Mouse (Mus musculus): ENCODE data around the gene Inpp5d. TPM values are rescaled to one million over a fixed set of nuclear protein-coding genes. Genes with fewer than 3 reads are reported as not detected.
A peak's percentile ranks its signal among the peaks of the same experiment; 100 is the strongest.

The Inpp5d gene
- polyA plus RNA-seq, 1 experiment = 86.5 TPM

DNA sequence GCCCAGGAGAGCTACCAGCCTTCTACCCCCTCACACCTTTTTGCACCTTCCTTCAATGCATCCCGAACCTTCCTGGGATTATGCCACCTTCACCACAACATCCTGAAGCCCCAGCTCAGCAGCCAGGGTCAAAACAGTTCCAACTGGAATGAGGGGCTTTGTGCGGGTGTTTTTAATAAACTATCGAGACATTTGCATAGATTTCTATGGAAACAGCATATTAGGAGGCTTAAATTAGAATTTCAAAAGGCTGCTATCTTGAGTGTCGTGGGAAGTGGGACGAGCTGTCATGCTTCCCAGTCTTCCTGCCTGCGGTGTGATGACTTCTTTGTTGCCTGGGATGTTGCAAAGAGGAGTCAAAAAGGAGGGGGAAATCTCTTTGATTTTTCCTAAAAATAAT is 88.9 kb downstream of the Inpp5d start:
- H3K4me1 ChIP-seq (ENCODE audit: control insufficient read depth, insufficient read depth, low read length) = no peaks in the 10 kb centered on the region
- TF ChIP-seq POLR2A (IDR thresholded peaks at IDR 0.05; ENCODE audit: borderline replicate concordance, extremely low read depth, low read depth, low read length) (no peak), CTCF (IDR thresholded peaks at IDR 0.05; ENCODE audit: insufficient read depth, low read length) (no peak)
- DNase-seq = no peak
- WGBS = 75% methylated on average over 6 of the region's 6 CpGs
- no peak overlapping the region for H3K4me3 ChIP-seq (replicated peaks; ENCODE audit: extremely low read depth, low read depth, low read length)

DNA sequence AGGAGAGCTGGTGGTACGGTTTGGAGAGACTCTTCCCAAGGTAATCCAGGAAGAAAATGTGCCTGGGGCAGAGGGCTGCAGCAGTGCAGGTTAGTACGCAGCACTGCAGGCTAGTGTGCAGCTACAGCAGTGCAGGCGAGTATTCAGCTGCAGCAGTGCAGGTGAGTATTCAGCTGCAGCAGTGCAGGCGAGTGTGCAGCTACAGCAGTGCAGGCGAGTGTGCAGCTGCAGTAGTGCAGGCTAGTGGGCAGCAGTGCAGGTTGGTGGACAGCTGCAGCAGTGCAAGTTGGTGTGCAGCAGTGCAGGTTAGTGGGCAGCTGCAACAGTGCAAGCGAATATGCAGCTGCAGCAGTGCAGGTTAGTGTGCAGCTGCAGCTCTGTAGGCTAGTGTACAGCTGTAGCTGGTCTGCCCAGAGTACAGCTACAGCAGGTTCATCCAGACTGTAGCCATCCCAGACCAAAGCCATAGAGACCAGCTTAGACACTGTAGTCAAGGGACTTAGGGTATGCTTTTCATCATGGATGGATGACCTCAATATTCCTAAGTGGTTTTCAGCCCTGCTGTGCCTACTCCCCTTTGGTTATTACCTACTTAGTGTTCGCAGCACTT is 89.7 kb downstream of the Inpp5d start:
- TF ChIP-seq CTCF (IDR thresholded peaks at IDR 0.05; ENCODE audit: insufficient read depth, low read length) = no peak
- no peak for TF ChIP-seq POLR2A (IDR thresholded peaks at IDR 0.05; ENCODE audit: borderline replicate concordance, extremely low read depth, low read depth, low read length)
- no peak for DNase-seq
- Histone ChIP-seq H3K4me1 (ENCODE audit: control insufficient read depth, insufficient read depth, low read length) (no peaks in the 10 kb centered on the region), H3K4me3 (replicated peaks; ENCODE audit: extremely low read depth, low read depth, low read length) (no peak overlapping the region)
- 85% methylated on average over 7 of the region's 7 CpGs for WGBS

DNA sequence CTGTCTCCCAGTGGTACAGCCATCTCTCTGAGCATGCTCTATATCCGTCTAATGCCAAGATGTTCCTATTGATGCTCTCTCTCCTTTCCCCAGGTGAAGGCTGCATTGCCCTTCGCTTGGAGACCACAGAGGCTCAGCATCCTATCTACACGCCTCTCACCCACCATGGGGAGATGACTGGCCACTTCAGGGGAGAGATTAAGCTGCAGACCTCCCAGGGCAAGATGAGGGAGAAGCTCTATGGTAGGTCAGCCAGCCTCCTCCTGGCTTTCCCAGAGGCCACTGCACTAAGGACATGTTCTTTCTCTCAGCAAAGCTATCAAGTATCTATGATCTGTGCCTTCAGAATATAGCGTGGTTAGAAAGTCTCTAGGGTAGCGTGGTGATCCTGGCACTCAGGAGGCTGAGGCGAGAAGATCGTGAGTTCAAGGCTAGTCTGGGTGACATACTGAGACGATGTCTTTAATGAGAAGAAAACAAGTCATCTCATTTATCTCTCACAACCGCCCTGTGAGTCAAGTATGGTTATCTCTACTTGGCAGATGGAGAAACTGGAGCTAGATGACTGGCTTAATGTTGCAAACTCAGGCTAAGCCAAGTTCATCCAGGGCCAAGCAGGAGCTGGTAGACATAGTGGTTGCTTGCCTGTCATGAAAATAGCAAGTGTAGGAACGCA is 92.0 kb downstream of the Inpp5d start:
- TF ChIP-seq POLR2A (IDR thresholded peaks at IDR 0.05; ENCODE audit: borderline replicate concordance, extremely low read depth, low read depth, low read length) (no peak), CTCF (IDR thresholded peaks at IDR 0.05; ENCODE audit: insufficient read depth, low read length) (no peak)
- DNase-seq = no peak
- WGBS = 82% methylated on average over 10 of the region's 10 CpGs
- no peak overlapping the region for H3K4me3 ChIP-seq (replicated peaks; ENCODE audit: extremely low read depth, low read depth, low read length)
- H3K4me1 ChIP-seq (ENCODE audit: control insufficient read depth, insufficient read depth, low read length) = no peaks in the 10 kb centered on the region

DNA sequence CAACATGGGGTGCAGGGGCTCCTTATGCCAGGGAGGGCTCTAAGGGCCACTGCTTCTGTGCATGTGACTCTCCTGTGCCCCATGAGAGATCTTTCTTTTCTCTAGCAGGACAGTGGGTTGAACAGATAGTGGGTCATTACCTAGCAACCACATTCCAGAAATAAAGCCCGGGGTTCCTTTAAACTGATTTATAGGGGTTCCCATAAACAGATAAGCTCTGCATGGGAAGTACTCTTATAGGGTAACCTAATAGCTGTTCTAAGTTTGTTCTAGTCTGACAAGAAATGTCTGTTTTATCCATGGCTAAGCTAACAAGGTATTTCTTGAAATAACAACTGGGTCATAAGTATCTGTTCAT is 92.5 kb downstream of the Inpp5d start:
- 73% methylated on average over 1 of the region's 1 CpGs for WGBS
- no peak overlapping the region for H3K4me3 ChIP-seq (replicated peaks; ENCODE audit: extremely low read depth, low read depth, low read length)
- no peaks in the 10 kb centered on the region for H3K4me1 ChIP-seq (ENCODE audit: control insufficient read depth, insufficient read depth, low read length)
- DNase-seq = no peak
- TF ChIP-seq POLR2A (IDR thresholded peaks at IDR 0.05; ENCODE audit: borderline replicate concordance, extremely low read depth, low read depth, low read length) (no peak), CTCF (IDR thresholded peaks at IDR 0.05; ENCODE audit: insufficient read depth, low read length) (no peak)

GRCm38 (mm10) chr1:87721382-87721781 is 101.3 kb downstream of the Inpp5d start:
- WGBS = 24% methylated on average over 8 of the region's 8 CpGs
- H3K4me3 ChIP-seq (replicated peaks; ENCODE audit: extremely low read depth, low read depth, low read length) = no peak overlapping the region
- H3K4me1 ChIP-seq (ENCODE audit: control insufficient read depth, insufficient read depth, low read length) = no peaks in the 10 kb centered on the region
- no peak for DNase-seq
- peak; percentile 52; the same call in 1 of the 2 replicates for TF ChIP-seq CTCF (IDR thresholded peaks at IDR 0.05; ENCODE audit: insufficient read depth, low read length)
- no peak for TF ChIP-seq POLR2A (IDR thresholded peaks at IDR 0.05; ENCODE audit: borderline replicate concordance, extremely low read depth, low read depth, low read length)

GRCm38 (mm10) chr1:87722081-87722480 is 102.0 kb downstream of the Inpp5d start:
- Histone ChIP-seq H3K4me1 (ENCODE audit: control insufficient read depth, insufficient read depth, low read length) (no peaks in the 10 kb centered on the region), H3K4me3 (replicated peaks; ENCODE audit: extremely low read depth, low read depth, low read length) (no peak overlapping the region)
- 42% methylated on average over 2 of the region's 2 CpGs for WGBS
- TF ChIP-seq POLR2A (IDR thresholded peaks at IDR 0.05; ENCODE audit: borderline replicate concordance, extremely low read depth, low read depth, low read length) = no peak
- TF ChIP-seq CTCF (IDR thresholded peaks at IDR 0.05; ENCODE audit: insufficient read depth, low read length) = no peak
- DNase-seq = no peak

DNA sequence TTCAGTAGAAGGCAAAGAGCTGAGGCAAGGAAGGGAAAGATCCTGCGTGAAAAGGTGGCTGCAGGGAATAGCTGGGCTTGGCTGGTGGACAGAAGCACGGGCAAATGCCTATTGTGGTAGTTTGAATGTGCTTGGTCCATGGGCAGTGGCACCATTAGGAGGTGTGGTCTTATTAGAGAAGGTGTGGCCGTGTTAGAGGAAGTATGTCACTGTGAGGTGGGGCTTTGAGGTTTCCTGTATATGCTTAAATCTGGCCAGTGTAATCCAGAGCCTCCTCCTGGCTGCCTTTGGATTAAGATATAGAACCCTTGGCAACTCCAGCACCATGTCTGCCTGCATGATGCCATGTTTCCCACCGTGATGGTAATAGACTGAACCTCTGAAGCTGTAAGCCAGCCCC is 103.2 kb downstream of the Inpp5d start:
- no peak for TF ChIP-seq POLR2A (IDR thresholded peaks at IDR 0.05; ENCODE audit: borderline replicate concordance, extremely low read depth, low read depth, low read length)
- no peak for TF ChIP-seq CTCF (IDR thresholded peaks at IDR 0.05; ENCODE audit: insufficient read depth, low read length)
- DNase-seq = no peak
- Histone ChIP-seq H3K4me1 (ENCODE audit: control insufficient read depth, insufficient read depth, low read length) (no peaks in the 10 kb centered on the region), H3K4me3 (replicated peaks; ENCODE audit: extremely low read depth, low read depth, low read length) (no peak overlapping the region)
- WGBS = 56% methylated on average over 4 of the region's 4 CpGs

DNA sequence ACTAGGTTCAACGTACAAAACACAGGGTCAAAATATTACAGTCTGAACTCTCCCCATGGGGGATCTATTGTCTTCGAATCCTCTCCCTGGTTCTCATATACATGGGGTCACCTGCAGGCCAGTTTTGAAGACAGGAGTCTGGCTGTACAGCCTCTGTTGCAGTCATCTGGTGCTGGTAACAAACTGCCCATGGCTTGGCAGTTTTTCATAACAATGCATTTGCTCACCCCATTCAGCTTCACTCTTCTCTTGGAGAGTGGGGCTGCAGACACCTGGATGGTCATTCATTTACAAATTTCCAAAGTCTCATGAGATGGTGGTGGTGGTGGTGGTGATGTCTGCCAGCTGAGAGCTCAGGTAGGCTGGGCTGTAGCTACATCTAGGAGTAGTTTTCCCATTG is 109.0 kb downstream of the Inpp5d start:
- WGBS = 67% methylated on average over 2 of the region's 2 CpGs
- no peak overlapping the region for H3K4me3 ChIP-seq (replicated peaks; ENCODE audit: extremely low read depth, low read depth, low read length)
- H3K4me1 ChIP-seq (ENCODE audit: control insufficient read depth, insufficient read depth, low read length) = no peaks in the 10 kb centered on the region; the same call in 1 of the 2 replicates

GRCm38 (mm10) chr1:87729850-87730249 is 109.7 kb downstream of the Inpp5d start:
- DNase-seq = no peak
- TF ChIP-seq POLR2A (IDR thresholded peaks at IDR 0.05; ENCODE audit: borderline replicate concordance, extremely low read depth, low read depth, low read length) (no peak), CTCF (IDR thresholded peaks at IDR 0.05; ENCODE audit: insufficient read depth, low read length) (no peak)
- 77% methylated on average over 6 of the region's 6 CpGs for WGBS
- Histone ChIP-seq H3K4me1 (ENCODE audit: control insufficient read depth, insufficient read depth, low read length) (no peaks in the 10 kb centered on the region; the same call in 1 of the 2 replicates), H3K4me3 (replicated peaks; ENCODE audit: extremely low read depth, low read depth, low read length) (no peak overlapping the region)

More for the DNA sequence above, 109.0 kb downstream of the Inpp5d start:
- TF ChIP-seq POLR2A (IDR thresholded peaks at IDR 0.05; ENCODE audit: borderline replicate concordance, extremely low read depth, low read depth, low read length) (no peak), CTCF (IDR thresholded peaks at IDR 0.05; ENCODE audit: insufficient read depth, low read length) (no peak)
- no peak for DNase-seq

GRCm38 (mm10) chr1:87730271-87730670 is 110.2 kb downstream of the Inpp5d start:
- H3K4me1 ChIP-seq (ENCODE audit: control insufficient read depth, insufficient read depth, low read length) = no peaks in the 10 kb centered on the region; the same call in 1 of the 2 replicates
- no peak overlapping the region for H3K4me3 ChIP-seq (replicated peaks; ENCODE audit: extremely low read depth, low read depth, low read length)
- no peak for DNase-seq
- TF ChIP-seq CTCF (IDR thresholded peaks at IDR 0.05; ENCODE audit: insufficient read depth, low read length) (no peak), POLR2A (IDR thresholded peaks at IDR 0.05; ENCODE audit: borderline replicate concordance, extremely low read depth, low read depth, low read length) (no peak)
- 74% methylated on average over 7 of the region's 7 CpGs for WGBS
